Mouse (Mus musculus) bone marrow macrophage, adult 2 months (primary cell): ENCODE data around the gene Ccdc187.

ENCODE experiments used
- CTCF ChIP-seq: IDR thresholded peaks from 2 replicates; pipeline ENCODE4 v1.5.1; 2012; ENCODE audit warnings: low read depth, mild to moderate bottlenecking, low read length, moderate library complexity
- POLR2A ChIP-seq: IDR thresholded peaks from 2 replicates; pipeline ENCODE4 v1.6.1; 2012; ENCODE audit warnings: mild to moderate bottlenecking, low read depth, low read length, borderline replicate concordance

DNA sequence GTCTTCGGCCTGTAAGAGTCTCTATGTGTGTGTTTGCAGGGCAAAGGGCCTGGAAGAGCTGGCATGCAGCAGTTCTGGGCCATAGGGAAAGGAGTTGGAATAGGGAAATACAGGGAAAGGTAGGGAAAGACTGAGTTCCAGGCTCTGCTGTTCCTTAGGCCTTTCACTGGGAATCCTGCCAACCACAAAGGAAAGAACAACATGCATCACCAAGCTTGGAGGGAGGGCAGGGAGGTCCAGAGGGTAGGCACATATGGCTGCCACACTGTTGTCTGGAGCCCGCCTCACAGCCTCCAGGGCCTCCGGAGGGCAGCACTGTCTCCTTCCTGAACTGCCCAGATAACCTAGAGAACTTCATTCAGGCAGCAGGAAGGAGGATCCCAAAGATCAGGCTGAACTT is 70.4 kb downstream of the Ccdc187 start:
- no peak for TF ChIP-seq CTCF
- no peak for TF ChIP-seq POLR2A
